Mouse (Mus musculus): Measurements from ENCODE around the gene Pgpep1l. TPM values are rescaled to one million over a fixed set of nuclear protein-coding genes. Genes with fewer than 3 reads are reported as not detected.
"Not testable (repeated sequence)": the region's sequence is repeated elsewhere in the genome, so short reads cannot be mapped to it uniquely, and the experiment has no call there.

The Pgpep1l gene
- polyA plus RNA-seq, 1 experiment from 2014 or later, result not detected

- Histone ChIP-seq H3K27ac (replicated peaks; ENCODE audit: low read depth, low read length) (peak overlapping the region; percentile 23; the same call in 1 of the 2 replicates), H3K4me2 (ENCODE audit: low read depth, low read length) (no peak overlapping the region), H3K27me3 (replicated peaks; ENCODE audit: control insufficient read depth, insufficient read depth, low read length) (no peaks in the 10 kb centered on the region), H3K9ac (ENCODE audit: low read depth, low read length) (no peak overlapping the region), H3K4me3 (ENCODE audit: low read depth, low read length) (no peak overlapping the region), H3K4me1 (ENCODE audit: control insufficient read depth, insufficient read depth, low read length) (peaks cover 10% of the 10 kb centered on the region), H3K36me3 (ENCODE audit: control insufficient read depth, insufficient read depth, low read length) (no peaks in the 10 kb centered on the region), H3K9me3 (ENCODE audit: control insufficient read depth, low read length) (no peaks in the 10 kb centered on the region)
- WGBS, result 92% methylated on average over 24 of the region's 24 CpGs
- DNase-seq (ENCODE audit: low spot score), result no peak
- no peak for ATAC-seq (ENCODE audit: low read depth)
Observed at GRCm38 (mm10) chr7:68286526-68287481, 22.8 kb upstream of the Pgpep1l start.

GRCm38 (mm10) chr7:68285851-68286298 is 21.8 kb upstream of the Pgpep1l start:
- Histone ChIP-seq H3K9me3 (ENCODE audit: control insufficient read depth, low read length) (no peaks in the 10 kb centered on the region), H3K4me3 (ENCODE audit: low read depth, low read length) (no peak overlapping the region), H3K36me3 (ENCODE audit: control insufficient read depth, insufficient read depth, low read length) (no peaks in the 10 kb centered on the region), H3K27ac (replicated peaks; ENCODE audit: low read depth, low read length) (peak overlapping the region; percentile 23; the same call in 1 of the 2 replicates), H3K4me2 (ENCODE audit: low read depth, low read length) (no peak overlapping the region), H3K4me1 (ENCODE audit: control insufficient read depth, insufficient read depth, low read length) (peaks cover 10% of the 10 kb centered on the region), H3K27me3 (replicated peaks; ENCODE audit: control insufficient read depth, insufficient read depth, low read length) (no peaks in the 10 kb centered on the region), H3K9ac (ENCODE audit: low read depth, low read length) (no peak overlapping the region)
- ATAC-seq (ENCODE audit: low read depth) (peak; percentile 73), DNase-seq (ENCODE audit: low spot score) (peak; percentile 78)
- WGBS, result 14% methylated on average over 8 of the region's 8 CpGs

- ATAC-seq (ENCODE audit: low read depth), result no peak
- DNase-seq (ENCODE audit: low spot score), result no peak
- no peak overlapping the region for H3K27ac ChIP-seq (replicated peaks; ENCODE audit: low read depth, low read length)
- H3K27me3 ChIP-seq (replicated peaks; ENCODE audit: control insufficient read depth, insufficient read depth, low read length), result no peaks in the 10 kb centered on the region
- 88% methylated on average over 7 of the region's 7 CpGs for WGBS
- no peak overlapping the region for H3K4me3 ChIP-seq (ENCODE audit: low read depth, low read length)
- no peaks in the 10 kb centered on the region for H3K36me3 ChIP-seq (ENCODE audit: control insufficient read depth, insufficient read depth, low read length)
- no peak overlapping the region for H3K9ac ChIP-seq (ENCODE audit: low read depth, low read length)
- no peak overlapping the region for H3K4me2 ChIP-seq (ENCODE audit: low read depth, low read length)
- H3K4me1 ChIP-seq (ENCODE audit: control insufficient read depth, insufficient read depth, low read length), result peaks cover 14% of the 10 kb centered on the region
- H3K9me3 ChIP-seq (ENCODE audit: control insufficient read depth, low read length), result no peaks in the 10 kb centered on the region
Observed at GRCm38 (mm10) chr7:68283776-68284175, 19.7 kb upstream of the Pgpep1l start.

DNA sequence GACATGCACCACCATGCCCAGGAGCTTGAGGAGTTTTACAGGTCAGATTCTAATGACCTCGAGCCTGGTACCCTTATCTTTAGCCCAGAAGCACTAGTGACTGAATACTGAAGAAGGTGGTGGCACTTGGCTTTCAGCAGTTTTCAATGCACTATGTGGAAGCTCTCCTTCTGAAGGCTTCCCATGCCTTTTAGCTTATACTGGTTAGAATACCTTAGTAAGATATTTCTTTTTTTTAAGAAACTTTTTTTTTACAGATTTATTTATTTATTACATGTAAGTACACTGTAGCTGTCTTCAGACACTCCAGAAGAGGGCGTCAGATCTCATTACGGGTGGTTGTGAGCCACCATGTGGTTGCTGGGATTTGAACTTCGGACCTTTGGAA is 19.1 kb upstream of the Pgpep1l start:
- not testable (repeated sequence) for DNase-seq (ENCODE audit: low spot score); ATAC-seq (ENCODE audit: low read depth); H3K4me3 ChIP-seq (ENCODE audit: low read depth, low read length); H3K9ac ChIP-seq (ENCODE audit: low read depth, low read length); H3K27me3 ChIP-seq (replicated peaks; ENCODE audit: control insufficient read depth, insufficient read depth, low read length); H3K36me3 ChIP-seq (ENCODE audit: control insufficient read depth, insufficient read depth, low read length); H3K27ac ChIP-seq (replicated peaks; ENCODE audit: low read depth, low read length); H3K4me2 ChIP-seq (ENCODE audit: low read depth, low read length); H3K9me3 ChIP-seq (ENCODE audit: control insufficient read depth, low read length)
- H3K4me1 ChIP-seq (ENCODE audit: control insufficient read depth, insufficient read depth, low read length), result peaks cover 20% of the 10 kb centered on the region
- WGBS, result 82% methylated on average over 4 of the region's 4 CpGs

DNA sequence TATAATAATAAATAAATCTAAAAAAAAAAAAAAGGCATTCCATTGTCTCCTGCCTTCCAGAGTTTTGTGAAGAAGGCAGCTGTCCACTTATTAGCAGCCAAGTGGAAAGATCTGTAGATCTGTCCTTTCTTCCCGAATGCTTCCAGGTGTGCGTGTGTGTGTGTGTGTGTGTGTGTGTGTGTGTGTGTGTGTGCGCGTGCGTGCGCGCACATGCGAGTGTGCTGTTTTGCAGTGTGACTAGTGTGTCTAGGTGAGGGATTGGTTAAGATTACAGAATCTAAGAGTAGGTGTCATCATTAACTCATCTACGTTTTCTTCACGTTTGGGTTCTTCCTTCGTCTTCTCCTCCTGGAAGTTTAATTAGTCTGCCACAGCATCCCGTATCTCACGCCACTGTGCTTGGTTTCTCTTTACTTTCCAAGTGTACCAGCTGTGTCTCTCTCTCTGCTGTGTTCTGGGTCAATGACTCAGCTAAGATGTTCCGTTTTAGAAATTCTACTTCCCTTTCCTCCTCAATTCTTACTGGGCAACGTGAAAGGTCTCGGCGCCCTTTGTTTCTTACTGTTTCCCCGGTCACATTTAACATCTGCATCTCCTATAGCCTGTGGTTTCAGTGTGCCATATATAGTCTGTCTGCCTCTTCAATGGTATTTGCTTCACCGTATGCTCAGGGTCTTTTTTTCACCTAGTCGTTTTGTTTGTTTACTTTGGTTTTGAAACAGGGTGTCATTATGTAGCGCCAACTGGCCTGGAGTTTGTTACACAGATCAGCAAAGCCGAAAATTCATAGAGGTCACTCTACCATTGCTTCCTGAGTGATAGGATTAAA is 18.5 kb upstream of the Pgpep1l start:
- ATAC-seq (ENCODE audit: low read depth) (no peak), DNase-seq (ENCODE audit: low spot score) (no peak)
- no peak overlapping the region for H3K4me2 ChIP-seq (ENCODE audit: low read depth, low read length)
- H3K4me3 ChIP-seq (ENCODE audit: low read depth, low read length), result no peak overlapping the region
- H3K9ac ChIP-seq (ENCODE audit: low read depth, low read length), result no peak overlapping the region
- 74% methylated on average over 22 of the region's 22 CpGs for WGBS
- H3K27ac ChIP-seq (replicated peaks; ENCODE audit: low read depth, low read length), result no peak overlapping the region
- H3K27me3 ChIP-seq (replicated peaks; ENCODE audit: control insufficient read depth, insufficient read depth, low read length), result no peaks in the 10 kb centered on the region
- peaks cover 22% of the 10 kb centered on the region for H3K4me1 ChIP-seq (ENCODE audit: control insufficient read depth, insufficient read depth, low read length)
- H3K9me3 ChIP-seq (ENCODE audit: control insufficient read depth, low read length), result no peaks in the 10 kb centered on the region
- no peaks in the 10 kb centered on the region for H3K36me3 ChIP-seq (ENCODE audit: control insufficient read depth, insufficient read depth, low read length)

DNA sequence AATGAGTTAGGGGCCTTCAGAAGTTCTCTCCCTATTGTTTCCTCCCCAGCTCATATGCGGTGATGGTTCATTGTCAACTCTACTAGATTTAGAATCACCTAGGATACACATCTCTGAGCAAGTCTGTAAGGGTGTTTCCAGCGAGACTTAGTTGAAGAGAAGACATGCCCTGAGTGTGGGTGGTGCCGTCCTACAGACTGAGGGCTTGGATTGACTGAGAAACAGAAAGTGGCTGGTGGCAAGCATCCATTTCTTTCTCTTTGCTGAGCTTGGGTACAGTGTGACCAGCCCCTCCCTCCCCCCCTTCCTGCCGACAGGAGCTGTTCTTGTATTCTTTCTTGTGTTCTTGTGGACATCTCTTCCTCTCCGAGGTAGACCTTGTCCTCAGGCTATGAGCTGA is 17.3 kb upstream of the Pgpep1l start:
- Histone ChIP-seq H3K27ac (replicated peaks; ENCODE audit: low read depth, low read length) (no peak overlapping the region), H3K4me2 (ENCODE audit: low read depth, low read length) (no peak overlapping the region), H3K36me3 (ENCODE audit: control insufficient read depth, insufficient read depth, low read length) (no peaks in the 10 kb centered on the region), H3K4me1 (ENCODE audit: control insufficient read depth, insufficient read depth, low read length) (peaks cover 32% of the 10 kb centered on the region), H3K27me3 (replicated peaks; ENCODE audit: control insufficient read depth, insufficient read depth, low read length) (no peaks in the 10 kb centered on the region), H3K9ac (ENCODE audit: low read depth, low read length) (no peak overlapping the region), H3K9me3 (ENCODE audit: control insufficient read depth, low read length) (no peaks in the 10 kb centered on the region), H3K4me3 (ENCODE audit: low read depth, low read length) (no peak overlapping the region)
- ATAC-seq (ENCODE audit: low read depth), result no peak
- WGBS, result 59% methylated on average over 5 of the region's 5 CpGs
- no peak for DNase-seq (ENCODE audit: low spot score)

DNA sequence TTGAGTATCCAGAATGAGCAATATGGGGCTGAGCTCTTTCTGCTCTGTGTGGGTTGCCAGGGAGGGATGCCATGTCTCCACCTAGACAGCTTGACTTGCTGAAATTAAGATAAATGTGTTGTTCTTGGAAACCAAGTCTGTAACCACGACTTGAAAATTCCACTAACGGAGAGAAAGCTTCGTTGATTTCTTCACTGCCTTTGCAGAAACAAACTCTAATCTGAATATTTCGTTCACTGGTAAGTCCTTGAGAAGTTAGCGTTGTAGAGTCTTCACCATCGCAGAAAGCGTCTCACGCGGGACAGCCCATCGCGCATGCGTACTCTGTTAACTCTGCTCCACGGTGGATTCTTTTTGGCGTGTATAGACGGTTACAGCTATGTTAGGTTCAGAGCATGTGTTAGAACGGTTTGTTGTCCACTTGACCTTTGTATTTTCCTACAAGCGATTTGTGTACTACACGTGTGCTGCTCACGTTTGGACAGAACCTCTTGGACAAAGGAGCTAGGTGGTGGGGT is 16.4 kb upstream of the Pgpep1l start:
- Histone ChIP-seq H3K4me2 (ENCODE audit: low read depth, low read length) (no peak overlapping the region), H3K4me1 (ENCODE audit: control insufficient read depth, insufficient read depth, low read length) (peaks cover 35% of the 10 kb centered on the region), H3K36me3 (ENCODE audit: control insufficient read depth, insufficient read depth, low read length) (no peaks in the 10 kb centered on the region), H3K9me3 (ENCODE audit: control insufficient read depth, low read length) (no peaks in the 10 kb centered on the region), H3K9ac (ENCODE audit: low read depth, low read length) (no peak overlapping the region), H3K4me3 (ENCODE audit: low read depth, low read length) (no peak overlapping the region), H3K27ac (replicated peaks; ENCODE audit: low read depth, low read length) (no peak overlapping the region), H3K27me3 (replicated peaks; ENCODE audit: control insufficient read depth, insufficient read depth, low read length) (no peaks in the 10 kb centered on the region; the same call in 1 of the 2 replicates)
- ATAC-seq (ENCODE audit: low read depth) (no peak), DNase-seq (ENCODE audit: low spot score) (no peak)
- 88% methylated on average over 19 of the region's 19 CpGs for WGBS

GRCm38 (mm10) chr7:68279481-68279880 is 15.4 kb upstream of the Pgpep1l start:
- no peak overlapping the region for H3K9ac ChIP-seq (ENCODE audit: low read depth, low read length)
- H3K27me3 ChIP-seq (replicated peaks; ENCODE audit: control insufficient read depth, insufficient read depth, low read length), result no peaks in the 10 kb centered on the region; the same call in 1 of the 2 replicates
- DNase-seq (ENCODE audit: low spot score) (no peak), ATAC-seq (ENCODE audit: low read depth) (no peak)
- no peaks in the 10 kb centered on the region for H3K36me3 ChIP-seq (ENCODE audit: control insufficient read depth, insufficient read depth, low read length)
- H3K27ac ChIP-seq (replicated peaks; ENCODE audit: low read depth, low read length), result no peak overlapping the region
- WGBS, result 83% methylated on average over 7 of the region's 7 CpGs
- no peaks in the 10 kb centered on the region for H3K9me3 ChIP-seq (ENCODE audit: control insufficient read depth, low read length)
- H3K4me2 ChIP-seq (ENCODE audit: low read depth, low read length), result no peak overlapping the region
- H3K4me3 ChIP-seq (ENCODE audit: low read depth, low read length), result no peak overlapping the region
- peaks cover 36% of the 10 kb centered on the region for H3K4me1 ChIP-seq (ENCODE audit: control insufficient read depth, insufficient read depth, low read length)
